Mouse (Mus musculus) G1E (cell line): ENCODE results near the gene Lrrc8a.

Source experiments
- CTCF ChIP-seq: IDR thresholded peaks from 2 replicates; pipeline ENCODE4 v1.5.1; 2012; ENCODE audit warnings: low read depth, low read length, inconsistent platforms, mixed read lengths
- GATA1 ChIP-seq: IDR thresholded peaks from 2 replicates; pipeline ENCODE4 v1.6.1; 2012; ENCODE audit warnings: borderline replicate concordance, low read length, inconsistent platforms, mixed read lengths
- GATA2 ChIP-seq: IDR thresholded peaks from 2 replicates; pipeline ENCODE4 v1.6.1; 2012; ENCODE audit warnings: low read depth, low read length, inconsistent platforms, borderline replicate concordance
- POLR2AphosphoS5 ChIP-seq: IDR thresholded peaks from 2 replicates; pipeline ENCODE4 v1.6.1; 2012; ENCODE audit warnings: low read depth, low read length, inconsistent platforms; ENCODE audit not compliant: insufficient replicate concordance
- TAL1 ChIP-seq: conservative IDR thresholded peaks from 2 replicates; pipeline ENCODE4 v1.6.1; 2012; ENCODE audit warnings: low read depth, low read length, inconsistent platforms, mixed read lengths

GRCm38 (mm10) chr2:30243391-30243790 is 5.9 kb downstream of the Lrrc8a start:
- TF ChIP-seq CTCF = no peak
- no peak for TF ChIP-seq TAL1
- TF ChIP-seq GATA1 = no peak
- TF ChIP-seq POLR2AphosphoS5 = no peak
- no peak for TF ChIP-seq GATA2
